Mouse (Mus musculus): ENCODE results near the gene Uqcc3.

GRCm38 (mm10) chr19:8920836-8921291 is 40.1 kb upstream of the Uqcc3 start:
- no peak for TF ChIP-seq GATA1 (IDR thresholded peaks at IDR 0.05; ENCODE audit: borderline replicate concordance, low read length)
- TF ChIP-seq FLI1 (IDR thresholded peaks at IDR 0.05; ENCODE audit: low read length), result no peak
